Mouse (Mus musculus) ES-E14 (cell line): ENCODE results near the gene Cx3cr1.

ENCODE experiments used
- CHD2 ChIP-seq: IDR thresholded peaks from 2 replicates; pipeline ENCODE4 v1.6.1; 2014; ENCODE audit warnings: mild to moderate bottlenecking, low read depth, low read length, inconsistent platforms
- HCFC1 ChIP-seq: IDR thresholded peaks from 2 replicates; pipeline ENCODE4 v1.6.1; 2012; ENCODE audit warnings: low read length, inconsistent platforms, borderline replicate concordance; ENCODE audit not compliant: insufficient read depth
- MAFK ChIP-seq: IDR thresholded peaks from 2 replicates; pipeline ENCODE4 v1.6.1; 2014; ENCODE audit warnings: mild to moderate bottlenecking, low read depth, low read length, inconsistent platforms; ENCODE audit not compliant: insufficient read depth

DNA sequence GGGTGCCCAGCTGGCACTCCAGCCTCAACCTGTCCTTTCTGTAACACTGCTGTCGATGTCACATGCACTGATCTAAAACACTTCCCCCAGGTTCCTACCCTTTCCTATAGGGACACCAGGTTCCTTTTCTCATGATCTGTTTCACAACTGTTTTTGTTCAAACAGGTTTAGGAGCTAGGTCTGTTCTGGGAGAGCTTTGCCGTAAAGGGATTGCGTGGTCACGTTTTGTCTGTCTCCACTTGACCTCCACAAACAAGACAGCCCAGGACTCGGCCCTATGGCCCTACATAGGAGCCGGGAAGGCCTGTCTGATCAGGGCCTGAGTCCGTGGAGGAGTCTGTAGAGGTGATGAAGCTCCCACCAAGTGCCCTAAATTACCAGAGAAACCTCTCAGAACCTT, 99.9 kb downstream of the Cx3cr1 start:
- TF ChIP-seq HCFC1 (no peak), MAFK (no peak), CHD2 (no peak)
